Mouse (Mus musculus) adrenal gland, postnatal 10 days (tissue): ENCODE data around the gene Ift88. TPM values are rescaled to one million over a fixed set of nuclear protein-coding genes. Genes with fewer than 3 reads are reported as not detected.

ENCODE experiments used
- DNase-seq: peaks from one replicate; pipeline ENCODE4 v3.0.0; 2021; ENCODE audit warnings: mixed read lengths
- total RNA-seq, 2 experiments: library from RNA; stranded (reverse); gene quantifications; 2 replicates each; pipeline ENCODE4 v1.2.3; 2021

Ift88 gene
- total RNA-seq, 2 experiments from 2014 or later = 7.2 to 8.9 TPM

GRCm38 (mm10) chr14:57533214-57533613 is 109.4 kb downstream of the Ift88 start:
- peak; percentile 84 for DNase-seq

GRCm38 (mm10) chr14:57533841-57534240 is 110.0 kb downstream of the Ift88 start:
- no peak for DNase-seq

- no peak for DNase-seq
These were observed 110.5 kb downstream of the Ift88 start for GRCm38 (mm10) chr14:57534346-57534745.

- DNase-seq = peak; percentile 67
These were observed 111.1 kb downstream of the Ift88 start for GRCm38 (mm10) chr14:57534961-57535360.

GRCm38 (mm10) chr14:57535646-57536045 is 111.8 kb downstream of the Ift88 start:
- no peak for DNase-seq

- DNase-seq = no peak
These were observed 113.0 kb downstream of the Ift88 start for GRCm38 (mm10) chr14:57536820-57537219.

GRCm38 (mm10) chr14:57537261-57538015 is 113.6 kb downstream of the Ift88 start:
- DNase-seq = no peak

- no peak for DNase-seq
These were observed 116.8 kb downstream of the Ift88 start for GRCm38 (mm10) chr14:57540683-57541082.

- no peak for DNase-seq
These were observed 118.4 kb downstream of the Ift88 start for GRCm38 (mm10) chr14:57542231-57542630.

GRCm38 (mm10) chr14:57543420-57544039 is 119.7 kb downstream of the Ift88 start:
- no peak for DNase-seq

GRCm38 (mm10) chr14:57545526-57545925 is 121.7 kb downstream of the Ift88 start:
- no peak for DNase-seq

- DNase-seq = no peak
These were observed 122.3 kb downstream of the Ift88 start for GRCm38 (mm10) chr14:57546131-57546530.

GRCm38 (mm10) chr14:57546557-57547021 is 122.7 kb downstream of the Ift88 start:
- no peak for DNase-seq

GRCm38 (mm10) chr14:57547062-57547461 is 123.2 kb downstream of the Ift88 start:
- DNase-seq = no peak

- no peak for DNase-seq
These were observed 129.1 kb downstream of the Ift88 start for GRCm38 (mm10) chr14:57552945-57553344.

- no peak for DNase-seq
These were observed 130.6 kb downstream of the Ift88 start for GRCm38 (mm10) chr14:57554434-57554833.

GRCm38 (mm10) chr14:57555471-57556070 is 131.7 kb downstream of the Ift88 start:
- no peak for DNase-seq

GRCm38 (mm10) chr14:57556922-57557321 is 133.1 kb downstream of the Ift88 start:
- DNase-seq = no peak

GRCm38 (mm10) chr14:57565626-57566025 is 141.8 kb downstream of the Ift88 start:
- no peak for DNase-seq
